Mouse (Mus musculus): ENCODE data around the gene Matn4. TPM values are rescaled to one million over a fixed set of nuclear protein-coding genes. Genes with fewer than 3 reads are reported as not detected.

The Matn4 gene
- under 1 TPM; 0.38 to 0.81 (median 0.67) TPM for total RNA-seq (2022)

GRCm38 (mm10) chr2:164405060-164405459 lies at the start of gene Matn4:
Gene Matn4, minus strand, starts transcription at chr2:164405160.
- DNase-seq, result no peak

GRCm38 (mm10) chr2:164453887-164454500 lies 49.0 kb upstream of the Matn4 start:
- DNase-seq, result no peak

- no peak for DNase-seq
Observed at GRCm38 (mm10) chr2:164453047-164453757, 48.2 kb upstream of the Matn4 start.

- DNase-seq, result no peak
Observed at GRCm38 (mm10) chr2:164452000-164452676, 47.2 kb upstream of the Matn4 start.

- DNase-seq, result no peak
Observed at GRCm38 (mm10) chr2:164449341-164450042, 44.5 kb upstream of the Matn4 start.

- no peak for DNase-seq
Observed at GRCm38 (mm10) chr2:164448921-164449320, 44.0 kb upstream of the Matn4 start.

- DNase-seq, result no peak
Observed at GRCm38 (mm10) chr2:164448140-164448539, 43.2 kb upstream of the Matn4 start.

GRCm38 (mm10) chr2:164446086-164446469 lies 41.1 kb upstream of the Matn4 start:
- no peak for DNase-seq

- DNase-seq, result no peak
Observed at GRCm38 (mm10) chr2:164445399-164446085, 40.6 kb upstream of the Matn4 start.

GRCm38 (mm10) chr2:164444701-164445100 lies 39.7 kb upstream of the Matn4 start:
- DNase-seq, result no peak

- DNase-seq, result no peak
Observed at GRCm38 (mm10) chr2:164443460-164444000, 38.6 kb upstream of the Matn4 start, which contains the start of gene Sdc4. Gene Sdc4, minus strand, starts transcription at chr2:164443887.

- DNase-seq, result peak; percentile 86
Observed at GRCm38 (mm10) chr2:164443051-164443437, 38.1 kb upstream of the Matn4 start.

GRCm38 (mm10) chr2:164442315-164443050 lies 37.5 kb upstream of the Matn4 start:
- DNase-seq, result no peak

- DNase-seq, result no peak
Observed at GRCm38 (mm10) chr2:164441731-164442130, 36.8 kb upstream of the Matn4 start.

GRCm38 (mm10) chr2:164441155-164441554 lies 36.2 kb upstream of the Matn4 start:
- DNase-seq, result no peak

GRCm38 (mm10) chr2:164440314-164440713 lies 35.4 kb upstream of the Matn4 start:
- no peak for DNase-seq

- no peak for DNase-seq
Observed at GRCm38 (mm10) chr2:164439001-164439421, 34.1 kb upstream of the Matn4 start.

- no peak for DNase-seq
Observed at GRCm38 (mm10) chr2:164438257-164438656, 33.3 kb upstream of the Matn4 start.

- DNase-seq, result no peak
Observed at GRCm38 (mm10) chr2:164437710-164438109, 32.8 kb upstream of the Matn4 start.

GRCm38 (mm10) chr2:164436961-164437360 lies 32.0 kb upstream of the Matn4 start:
- DNase-seq, result no peak

GRCm38 (mm10) chr2:164436215-164436913 lies 31.4 kb upstream of the Matn4 start:
- no peak for DNase-seq
